Mouse (Mus musculus): ENCODE measurements around the gene Olfr869. TPM values are rescaled to one million over a fixed set of nuclear protein-coding genes. Genes with fewer than 3 reads are reported as not detected.

Gene Olfr869
- polyA plus RNA-seq (2015; fragmentation: Illumina TruSeq; extraction: RNeasy Lipid Tissue Mini Kit (QIAGEN cat#74804); ENCODE audit: insufficient read depth, low replicate concordance): not detected

GRCm38 (mm10) chr9:20128709-20129108 is at the start of gene Olfr869:
Gene Olfr869, plus strand, starts transcription at chr9:20129009.

GRCm38 (mm10) chr9:20098326-20098725 is 30.5 kb upstream of the Olfr869 start, which contains the start of gene Olfr868:
Gene Olfr868, plus strand, starts transcription at chr9:20098626.

GRCm38 (mm10) chr9:20173957-20174356 is 45.1 kb downstream of the Olfr869 start, which contains the start of gene Olfr870:
Gene Olfr870, minus strand, starts transcription at chr9:20174057.

Other genes starting within 250 kb of the Olfr869 start
- gene Olfr862, start 241.0 kb upstream of the Olfr869 start, polyA plus RNA-seq (2015; fragmentation: Illumina TruSeq; extraction: RNeasy Lipid Tissue Mini Kit (QIAGEN cat#74804); ENCODE audit: insufficient read depth, low replicate concordance): not detected
- gene Olfr77, start 212.1 kb upstream of the Olfr869 start, polyA plus RNA-seq (2015; fragmentation: Illumina TruSeq; extraction: RNeasy Lipid Tissue Mini Kit (QIAGEN cat#74804); ENCODE audit: insufficient read depth, low replicate concordance): not detected
- not detected for gene Olfr866, start 101.0 kb upstream of the Olfr869 start, polyA plus RNA-seq (2015; fragmentation: Illumina TruSeq; extraction: RNeasy Lipid Tissue Mini Kit (QIAGEN cat#74804); ENCODE audit: insufficient read depth, low replicate concordance)
- not detected for gene Olfr867, start 71.4 kb upstream of the Olfr869 start, polyA plus RNA-seq (2015; fragmentation: Illumina TruSeq; extraction: RNeasy Lipid Tissue Mini Kit (QIAGEN cat#74804); ENCODE audit: insufficient read depth, low replicate concordance)
- gene Olfr868, start 30.4 kb upstream of the Olfr869 start, polyA plus RNA-seq (2015; fragmentation: Illumina TruSeq; extraction: RNeasy Lipid Tissue Mini Kit (QIAGEN cat#74804); ENCODE audit: insufficient read depth, low replicate concordance): not detected
- not detected for gene Olfr870, start 45.0 kb downstream of the Olfr869 start, polyA plus RNA-seq (2015; fragmentation: Illumina TruSeq; extraction: RNeasy Lipid Tissue Mini Kit (QIAGEN cat#74804); ENCODE audit: insufficient read depth, low replicate concordance)
- not detected for gene Olfr871, start 83.2 kb downstream of the Olfr869 start, polyA plus RNA-seq (2015; fragmentation: Illumina TruSeq; extraction: RNeasy Lipid Tissue Mini Kit (QIAGEN cat#74804); ENCODE audit: insufficient read depth, low replicate concordance)
- gene Olfr872, start 108.1 kb downstream of the Olfr869 start, polyA plus RNA-seq (2015; fragmentation: Illumina TruSeq; extraction: RNeasy Lipid Tissue Mini Kit (QIAGEN cat#74804); ENCODE audit: insufficient read depth, low replicate concordance): not detected
- not detected for gene Olfr39, start 153.3 kb downstream of the Olfr869 start, polyA plus RNA-seq (2015; fragmentation: Illumina TruSeq; extraction: RNeasy Lipid Tissue Mini Kit (QIAGEN cat#74804); ENCODE audit: insufficient read depth, low replicate concordance)
- not detected for gene Olfr873, start 169.5 kb downstream of the Olfr869 start, polyA plus RNA-seq (2015; fragmentation: Illumina TruSeq; extraction: RNeasy Lipid Tissue Mini Kit (QIAGEN cat#74804); ENCODE audit: insufficient read depth, low replicate concordance)
- not detected for gene Olfr18, start 207.1 kb downstream of the Olfr869 start, polyA plus RNA-seq (2015; fragmentation: Illumina TruSeq; extraction: RNeasy Lipid Tissue Mini Kit (QIAGEN cat#74804); ENCODE audit: insufficient read depth, low replicate concordance)

All from spleen, adult 10 weeks (tissue).